Mouse (Mus musculus) spleen, adult 2 months (tissue): Measurements from ENCODE around the gene Esrra.

Source experiments
- CTCF ChIP-seq: fragments of 200-500 bp; IDR thresholded peaks from 2 replicates; pipeline ENCODE4 v1.5.1; 2011; ENCODE audit warnings: mild to moderate bottlenecking, inconsistent platforms; ENCODE audit not compliant: insufficient read depth, insufficient read length, insufficient replicate concordance; ENCODE audit errors: extremely low read depth
- POLR2A ChIP-seq: fragments of 200-500 bp; IDR thresholded peaks from 2 replicates; pipeline ENCODE4 v1.6.1; 2011; ENCODE audit warnings: low read depth, low read length, inconsistent platforms

- TF ChIP-seq CTCF: no peak
- TF ChIP-seq POLR2A: no peak
Observed at GRCm38 (mm10) chr19:6911101-6912074, 10.2 kb downstream of the Esrra start.
